Mouse (Mus musculus) liver, embryonic 15.5 days (tissue): ENCODE measurements around the gene Myo5c. TPM values are rescaled to one million over a fixed set of nuclear protein-coding genes. Genes with fewer than 3 reads are reported as not detected.

Source experiments
- ATAC-seq: fragments of 200-750 bp; cut with Nextera tagmentation; 2 replicates; pipeline ENCODE4 v1.8.0; 2017; ENCODE audit warnings: moderate number of reproducible peaks, mild to moderate bottlenecking, moderate library complexity; ENCODE audit not compliant: insufficient read depth
- H3K27ac ChIP-seq: fragments of 300-500 bp; sonication (generic); replicated peaks from 2 replicates; pipeline ENCODE4 v1.5.1; 2015; ENCODE audit warnings: mild to moderate bottlenecking, inconsistent platforms
- H3K27me3 ChIP-seq: fragments of 300-500 bp; sonication (generic); 2 replicates; pipeline ENCODE4 v1.6.1; 2015; ENCODE audit warnings: mild to moderate bottlenecking, inconsistent platforms
- H3K36me3 ChIP-seq: fragments of 300-500 bp; sonication (generic); replicated peaks from 2 replicates; pipeline ENCODE4 v1.6.1; 2015; ENCODE audit warnings: moderate library complexity, mild to moderate bottlenecking, inconsistent platforms
- H3K4me1 ChIP-seq: fragments of 300-500 bp; sonication (generic); replicated peaks from 2 replicates; pipeline ENCODE4 v1.6.1; 2015; ENCODE audit warnings: inconsistent platforms
- H3K4me2 ChIP-seq: fragments of 300-500 bp; sonication (generic); 2 replicates; pipeline ENCODE4 v1.6.1; 2015; ENCODE audit warnings: moderate library complexity, mild to moderate bottlenecking, inconsistent platforms
- H3K4me3 ChIP-seq: fragments of 300-500 bp; sonication (generic); replicated peaks from 2 replicates; pipeline ENCODE4 v1.5.1; 2015; ENCODE audit warnings: mild to moderate bottlenecking, inconsistent platforms
- H3K9ac ChIP-seq: fragments of 300-500 bp; sonication (generic); 2 replicates; pipeline ENCODE4 v1.6.1; 2015; ENCODE audit warnings: moderate library complexity, mild to moderate bottlenecking, inconsistent platforms
- H3K9me3 ChIP-seq: fragments of 300-500 bp; sonication (generic); replicated peaks from 2 replicates; pipeline ENCODE4 v1.6.1; 2016; ENCODE audit warnings: inconsistent platforms
- WGBS: fragments of 180-500 bp; shearing (Covaris S2); methylation state at CpG from one replicate; pipeline ENCODE4 v1.1.7; 2015; ENCODE audit warnings: mixed read lengths; ENCODE audit not compliant: insufficient replicate concordance; 5-methylcytosine and 5-hydroxymethylcytosine counted together
- polyA plus RNA-seq: library from polyadenylated mRNA; unstranded; fragments of >200 nt; fragmentation: Nextera tagmentation; extraction: Ambion mirVana; gene quantifications from 2 replicates; pipeline ENCODE4 v1.2.1, GENCODE M21; 2015

Gene Myo5c
- polyA plus RNA-seq, 1 experiment from 2014 or later: 0.46 TPM

- Histone ChIP-seq H3K9ac (no peak overlapping the region), H3K27ac (no peak overlapping the region), H3K4me3 (no peak overlapping the region), H3K4me2 (no peak overlapping the region), H3K9me3 (no peaks in the 10 kb centered on the region), H3K27me3 (0 out of 2 replicates have a peak, but pooled peaks cover 10% of the 10 kb centered on the region), H3K36me3 (no peaks in the 10 kb centered on the region), H3K4me1 (no peaks in the 10 kb centered on the region)
- ATAC-seq: no peak
- WGBS: 47% methylated on average over 8 of the region's 8 CpGs
Measured at GRCm38 (mm10) chr9:75283636-75284035, 51.8 kb downstream of the Myo5c start.

- no peak overlapping the region for H3K9ac ChIP-seq
- H3K27me3 ChIP-seq: 0 out of 2 replicates have a peak, but pooled peaks cover 6% of the 10 kb centered on the region
- no peaks in the 10 kb centered on the region for H3K4me1 ChIP-seq
- H3K4me3 ChIP-seq: no peak overlapping the region
- H3K27ac ChIP-seq: no peak overlapping the region
- ATAC-seq: no peak
- no peak overlapping the region for H3K4me2 ChIP-seq
- WGBS: 61% methylated on average over 6 of the region's 6 CpGs
- H3K36me3 ChIP-seq: no peaks in the 10 kb centered on the region
- H3K9me3 ChIP-seq: no peaks in the 10 kb centered on the region
Measured at GRCm38 (mm10) chr9:75285363-75285762, 53.5 kb downstream of the Myo5c start.

DNA sequence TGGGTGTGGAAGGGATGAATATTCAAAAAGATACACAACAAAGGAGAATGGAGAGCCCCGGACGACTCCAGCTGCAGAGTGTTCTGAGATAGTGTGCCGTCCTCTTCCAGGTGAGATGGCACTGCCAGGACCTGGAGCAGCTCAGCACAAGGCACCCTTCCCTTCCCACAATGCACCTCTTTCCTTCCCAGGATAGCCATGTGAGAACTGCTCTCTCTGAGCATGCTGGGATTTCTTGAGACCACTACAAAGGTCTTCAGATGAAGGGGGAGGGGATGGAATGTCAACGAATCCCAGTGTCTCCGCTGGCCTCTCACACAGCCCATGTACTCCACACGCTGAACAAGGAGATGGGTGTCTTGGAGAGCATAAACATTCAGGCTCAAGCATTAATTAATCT lies 55.8 kb downstream of the Myo5c start:
- H3K9me3 ChIP-seq: no peaks in the 10 kb centered on the region
- H3K9ac ChIP-seq: no peak overlapping the region
- no peak overlapping the region for H3K4me3 ChIP-seq
- no peaks in the 10 kb centered on the region for H3K27me3 ChIP-seq
- 66% methylated on average over 6 of the region's 6 CpGs for WGBS
- no peaks in the 10 kb centered on the region for H3K4me1 ChIP-seq
- no peak overlapping the region for H3K4me2 ChIP-seq
- H3K27ac ChIP-seq: no peak overlapping the region
- no peaks in the 10 kb centered on the region for H3K36me3 ChIP-seq
- ATAC-seq: no peak

DNA sequence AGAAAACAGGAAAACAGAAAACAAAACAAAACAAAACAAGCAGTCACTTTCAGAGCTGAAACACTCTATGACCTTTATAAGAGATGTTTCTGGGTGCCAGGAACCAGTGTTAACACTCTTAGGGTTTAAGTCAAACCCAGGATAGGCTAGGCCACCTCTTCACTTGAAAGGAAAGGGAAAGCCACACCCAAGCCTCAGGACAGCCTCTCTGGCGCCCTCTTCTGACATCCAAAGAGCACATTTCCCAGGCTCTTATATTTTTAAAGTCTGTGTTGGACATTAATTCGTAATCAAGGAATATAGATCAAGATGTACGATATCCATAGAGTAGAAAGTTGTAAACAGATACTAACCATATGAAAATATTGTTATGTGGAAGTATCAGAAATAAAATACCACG lies 57.7 kb downstream of the Myo5c start:
- H3K36me3 ChIP-seq: no peaks in the 10 kb centered on the region
- ATAC-seq: no peak

GRCm38 (mm10) chr9:75299342-75299741 lies 67.5 kb downstream of the Myo5c start:
- H3K36me3 ChIP-seq: no peaks in the 10 kb centered on the region
- 64% methylated on average over 2 of the region's 2 CpGs for WGBS
- H3K4me3 ChIP-seq: no peak overlapping the region
- H3K4me1 ChIP-seq: no peaks in the 10 kb centered on the region
- no peak overlapping the region for H3K9ac ChIP-seq
- H3K27ac ChIP-seq: no peak overlapping the region
- ATAC-seq: no peak
- no peaks in the 10 kb centered on the region for H3K27me3 ChIP-seq
- no peak overlapping the region for H3K4me2 ChIP-seq
- H3K9me3 ChIP-seq: no peaks in the 10 kb centered on the region

More for the DNA sequence above, 57.7 kb downstream of the Myo5c start:
- no peak overlapping the region for H3K27ac ChIP-seq
- no peak overlapping the region for H3K4me3 ChIP-seq
- H3K4me2 ChIP-seq: no peak overlapping the region
- H3K9ac ChIP-seq: no peak overlapping the region
- no peaks in the 10 kb centered on the region for H3K4me1 ChIP-seq
- 26% methylated on average over 4 of the region's 4 CpGs for WGBS
- H3K27me3 ChIP-seq: no peaks in the 10 kb centered on the region
- H3K9me3 ChIP-seq: no peaks in the 10 kb centered on the region

DNA sequence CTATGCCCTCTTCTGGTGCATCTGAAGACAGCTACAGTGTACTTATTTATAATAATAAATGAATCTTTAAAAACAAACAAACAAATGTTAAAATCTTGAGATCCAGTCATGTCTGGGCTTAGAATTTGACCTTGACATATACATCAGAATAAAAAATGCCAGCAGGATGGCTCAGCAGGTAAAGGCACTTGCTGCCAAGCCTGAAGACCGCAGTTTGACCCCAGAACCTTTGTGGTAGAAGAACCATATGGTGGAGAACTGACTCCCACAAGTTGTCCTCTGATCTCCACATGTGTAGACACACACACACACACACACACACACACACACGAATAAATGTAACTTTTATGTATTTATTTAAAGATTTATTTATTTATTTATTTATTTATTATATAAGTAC lies 71.2 kb downstream of the Myo5c start:
- Histone ChIP-seq H3K27me3 (no peaks in the 10 kb centered on the region), H3K9me3 (no peaks in the 10 kb centered on the region), H3K9ac (no peak overlapping the region), H3K27ac (no peak overlapping the region), H3K4me3 (no peak overlapping the region), H3K36me3 (no peaks in the 10 kb centered on the region), H3K4me1 (no peaks in the 10 kb centered on the region), H3K4me2 (no peak overlapping the region)
- no peak for ATAC-seq
- 47% methylated on average over 2 of the region's 2 CpGs for WGBS

- Histone ChIP-seq H3K27me3 (no peaks in the 10 kb centered on the region), H3K27ac (no peak overlapping the region), H3K4me1 (no peaks in the 10 kb centered on the region), H3K9me3 (no peaks in the 10 kb centered on the region), H3K9ac (no peak overlapping the region), H3K36me3 (no peaks in the 10 kb centered on the region), H3K4me3 (no peak overlapping the region), H3K4me2 (peak overlapping the region; percentile 15; the same call in 1 of the 2 replicates)
- 30% methylated on average over 16 of the region's 16 CpGs for whole genome bisulfite sequencing
- ATAC-seq: no peak
Measured at GRCm38 (mm10) chr9:75303701-75304261, 72.0 kb downstream of the Myo5c start.

DNA sequence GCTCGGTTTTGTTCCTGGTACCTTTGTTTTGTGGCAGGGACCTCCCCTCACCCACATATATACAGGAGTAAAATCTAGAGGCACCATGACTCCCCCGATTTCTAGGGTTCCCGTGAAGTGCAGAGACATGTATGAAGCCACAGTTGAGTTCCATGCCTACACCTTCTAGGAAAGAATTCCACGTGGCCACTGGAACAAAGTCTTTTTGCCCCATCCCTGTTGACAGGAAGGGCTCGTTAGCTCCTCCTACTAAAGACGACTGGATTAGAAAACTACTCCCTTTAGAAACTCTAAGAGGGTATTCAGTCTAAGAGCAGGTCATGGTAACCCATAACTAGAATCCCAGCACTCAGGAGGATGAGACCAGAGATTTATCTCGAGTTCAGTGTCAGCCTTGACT lies 72.5 kb downstream of the Myo5c start:
- Histone ChIP-seq H3K4me2 (peak overlapping the region; percentile 15; the same call in 1 of the 2 replicates), H3K4me3 (no peak overlapping the region), H3K27ac (no peak overlapping the region), H3K9ac (no peak overlapping the region), H3K27me3 (no peaks in the 10 kb centered on the region), H3K4me1 (no peaks in the 10 kb centered on the region), H3K36me3 (no peaks in the 10 kb centered on the region), H3K9me3 (no peaks in the 10 kb centered on the region)
- WGBS: 31% methylated on average over 7 of the region's 7 CpGs
- no peak for ATAC-seq

GRCm38 (mm10) chr9:75306126-75306898 lies 74.5 kb downstream of the Myo5c start, which contains the start of gene Gnb5:
Gnb5 (plus strand) TSS chr9:75306288.
- Histone ChIP-seq H3K27me3 (no peaks in the 10 kb centered on the region), H3K4me3 (no peak within 1 kb of the TSS), H3K9ac (no peak within 1 kb of the TSS), H3K9me3 (no peaks in the 10 kb centered on the region), H3K4me1 (no peaks in the 10 kb centered on the region), H3K4me2 (no peak within 1 kb of the TSS), H3K36me3 (no peaks in the 10 kb centered on the region), H3K27ac (no peak within 1 kb of the TSS)
- no peak for ATAC-seq
- 66% methylated on average over 11 of the region's 11 CpGs for WGBS

GRCm38 (mm10) chr9:75307015-75307414 lies 75.2 kb downstream of the Myo5c start:
- Histone ChIP-seq H3K36me3 (no peaks in the 10 kb centered on the region), H3K4me1 (no peaks in the 10 kb centered on the region), H3K4me2 (no peak overlapping the region), H3K27me3 (no peaks in the 10 kb centered on the region), H3K4me3 (no peak overlapping the region), H3K9me3 (no peaks in the 10 kb centered on the region), H3K9ac (no peak overlapping the region), H3K27ac (no peak overlapping the region)
- WGBS: 63% methylated on average over 5 of the region's 5 CpGs
- ATAC-seq: no peak

- WGBS: 37% methylated on average over 5 of the region's 5 CpGs
- H3K36me3 ChIP-seq: no peaks in the 10 kb centered on the region
- H3K27ac ChIP-seq: no peak overlapping the region
- no peak overlapping the region for H3K4me3 ChIP-seq
- no peak overlapping the region for H3K9ac ChIP-seq
- peaks cover 5% of the 10 kb centered on the region; the same call in 1 of the 2 replicates for H3K27me3 ChIP-seq
- H3K4me2 ChIP-seq: no peak overlapping the region
- no peaks in the 10 kb centered on the region for H3K9me3 ChIP-seq
- no peak for ATAC-seq
- 0 out of 2 replicates have a peak, but pooled peaks cover 1% of the 10 kb centered on the region for H3K4me1 ChIP-seq
Measured at GRCm38 (mm10) chr9:75308621-75309020, 76.8 kb downstream of the Myo5c start.
